Mouse (Mus musculus): ENCODE measurements around the gene Kcnk5. TPM values are rescaled to one million over a fixed set of nuclear protein-coding genes. Genes with fewer than 3 reads are reported as not detected.

The Kcnk5 gene
- polyA plus RNA-seq, 1 experiment from 2014 or later, result 21.9 TPM

GRCm38 (mm10) chr14:20113189-20113961 is 68.2 kb downstream of the Kcnk5 start:
- Histone ChIP-seq H3K36me3 (ENCODE audit: insufficient read depth, low read length) (0 out of 2 replicates have a peak, but pooled peaks cover 2% of the 10 kb centered on the region), H3K4me1 (ENCODE audit: insufficient read depth, low read length) (peaks cover 25% of the 10 kb centered on the region), H3K4me2 (replicated peaks; ENCODE audit: low read depth, low read length) (no peak overlapping the region), H3K27ac (ENCODE audit: low read length) (no peak overlapping the region), H3K27me3 (ENCODE audit: insufficient read depth, low read length) (no peaks in the 10 kb centered on the region), H3K4me3 (ENCODE audit: low read length) (no peak overlapping the region), H3K9me3 (ENCODE audit: low read length) (no peaks in the 10 kb centered on the region), H3K9ac (replicated peaks; ENCODE audit: low read length) (no peak overlapping the region)
- WGBS, result 29% methylated on average over 7 of the region's 7 CpGs
- ATAC-seq (ENCODE audit: low FRiP score, low TSS enrichment), result peak; percentile 44; the same call in 1 of the 2 replicates

GRCm38 (mm10) chr14:20112218-20112617 is 69.4 kb downstream of the Kcnk5 start:
- H3K36me3 ChIP-seq (ENCODE audit: insufficient read depth, low read length), result 0 out of 2 replicates have a peak, but pooled peaks cover 2% of the 10 kb centered on the region
- no peak overlapping the region for H3K27ac ChIP-seq (ENCODE audit: low read length)
- peaks cover 23% of the 10 kb centered on the region for H3K4me1 ChIP-seq (ENCODE audit: insufficient read depth, low read length)
- ATAC-seq (ENCODE audit: low FRiP score, low TSS enrichment), result no peak
- no peak overlapping the region for H3K4me3 ChIP-seq (ENCODE audit: low read length)
- H3K4me2 ChIP-seq (replicated peaks; ENCODE audit: low read depth, low read length), result no peak overlapping the region
- 70% methylated on average over 3 of the region's 3 CpGs for whole genome bisulfite sequencing
- H3K9me3 ChIP-seq (ENCODE audit: low read length), result no peaks in the 10 kb centered on the region
- H3K9ac ChIP-seq (replicated peaks; ENCODE audit: low read length), result no peak overlapping the region
- H3K27me3 ChIP-seq (ENCODE audit: insufficient read depth, low read length), result no peaks in the 10 kb centered on the region

- ATAC-seq (ENCODE audit: low FRiP score, low TSS enrichment), result no peak
- WGBS, result 65% methylated on average over 1 of the region's 1 CpGs
- Histone ChIP-seq H3K4me2 (replicated peaks; ENCODE audit: low read depth, low read length) (no peak overlapping the region), H3K9me3 (ENCODE audit: low read length) (no peaks in the 10 kb centered on the region), H3K36me3 (ENCODE audit: insufficient read depth, low read length) (0 out of 2 replicates have a peak, but pooled peaks cover 2% of the 10 kb centered on the region), H3K4me1 (ENCODE audit: insufficient read depth, low read length) (peaks cover 11% of the 10 kb centered on the region), H3K4me3 (ENCODE audit: low read length) (no peak overlapping the region), H3K9ac (replicated peaks; ENCODE audit: low read length) (no peak overlapping the region), H3K27me3 (ENCODE audit: insufficient read depth, low read length) (no peaks in the 10 kb centered on the region), H3K27ac (ENCODE audit: low read length) (no peak overlapping the region)
These were observed 70.7 kb downstream of the Kcnk5 start for GRCm38 (mm10) chr14:20110945-20111344.

- ATAC-seq (ENCODE audit: low FRiP score, low TSS enrichment), result no peak
- Histone ChIP-seq H3K9me3 (ENCODE audit: low read length) (no peaks in the 10 kb centered on the region), H3K4me2 (replicated peaks; ENCODE audit: low read depth, low read length) (no peak overlapping the region), H3K27ac (ENCODE audit: low read length) (peak overlapping the region; percentile 41), H3K4me3 (ENCODE audit: low read length) (no peak overlapping the region), H3K36me3 (ENCODE audit: insufficient read depth, low read length) (no peaks in the 10 kb centered on the region), H3K27me3 (ENCODE audit: insufficient read depth, low read length) (no peaks in the 10 kb centered on the region), H3K4me1 (ENCODE audit: insufficient read depth, low read length) (no peaks in the 10 kb centered on the region), H3K9ac (replicated peaks; ENCODE audit: low read length) (no peak overlapping the region)
- 65% methylated on average over 6 of the region's 6 CpGs for WGBS
These were observed 75.3 kb downstream of the Kcnk5 start for GRCm38 (mm10) chr14:20106271-20106670.

GRCm38 (mm10) chr14:20103207-20103606 is 78.4 kb downstream of the Kcnk5 start:
- Histone ChIP-seq H3K9ac (replicated peaks; ENCODE audit: low read length) (no peak overlapping the region), H3K4me2 (replicated peaks; ENCODE audit: low read depth, low read length) (no peak overlapping the region), H3K36me3 (ENCODE audit: insufficient read depth, low read length) (no peaks in the 10 kb centered on the region), H3K4me1 (ENCODE audit: insufficient read depth, low read length) (no peaks in the 10 kb centered on the region), H3K4me3 (ENCODE audit: low read length) (no peak overlapping the region), H3K27ac (ENCODE audit: low read length) (no peak overlapping the region), H3K9me3 (ENCODE audit: low read length) (no peaks in the 10 kb centered on the region), H3K27me3 (ENCODE audit: insufficient read depth, low read length) (no peaks in the 10 kb centered on the region)
- 56% methylated on average over 4 of the region's 4 CpGs for WGBS
- ATAC-seq (ENCODE audit: low FRiP score, low TSS enrichment), result no peak

GRCm38 (mm10) chr14:20098061-20098460 is 83.5 kb downstream of the Kcnk5 start:
- H3K9me3 ChIP-seq (ENCODE audit: low read length), result no peaks in the 10 kb centered on the region
- no peak overlapping the region for H3K9ac ChIP-seq (replicated peaks; ENCODE audit: low read length)
- ATAC-seq (ENCODE audit: low FRiP score, low TSS enrichment), result peak; percentile 80
- no peak overlapping the region for H3K4me3 ChIP-seq (ENCODE audit: low read length)
- H3K36me3 ChIP-seq (ENCODE audit: insufficient read depth, low read length), result no peaks in the 10 kb centered on the region
- WGBS, result 35% methylated on average over 5 of the region's 5 CpGs
- H3K27me3 ChIP-seq (ENCODE audit: insufficient read depth, low read length), result no peaks in the 10 kb centered on the region
- no peak overlapping the region for H3K4me2 ChIP-seq (replicated peaks; ENCODE audit: low read depth, low read length)
- no peak overlapping the region for H3K27ac ChIP-seq (ENCODE audit: low read length)
- H3K4me1 ChIP-seq (ENCODE audit: insufficient read depth, low read length), result no peaks in the 10 kb centered on the region

- no peak overlapping the region for H3K27ac ChIP-seq (ENCODE audit: low read length)
- no peaks in the 10 kb centered on the region for H3K4me1 ChIP-seq (ENCODE audit: insufficient read depth, low read length)
- H3K4me2 ChIP-seq (replicated peaks; ENCODE audit: low read depth, low read length), result no peak overlapping the region
- no peaks in the 10 kb centered on the region for H3K36me3 ChIP-seq (ENCODE audit: insufficient read depth, low read length)
- 41% methylated on average over 5 of the region's 5 CpGs for WGBS
- no peak overlapping the region for H3K9ac ChIP-seq (replicated peaks; ENCODE audit: low read length)
- H3K4me3 ChIP-seq (ENCODE audit: low read length), result no peak overlapping the region
- no peaks in the 10 kb centered on the region for H3K27me3 ChIP-seq (ENCODE audit: insufficient read depth, low read length)
- no peaks in the 10 kb centered on the region for H3K9me3 ChIP-seq (ENCODE audit: low read length)
- no peak for ATAC-seq (ENCODE audit: low FRiP score, low TSS enrichment)
These were observed 86.7 kb downstream of the Kcnk5 start for GRCm38 (mm10) chr14:20094942-20095341.

GRCm38 (mm10) chr14:20093493-20093892 is 88.1 kb downstream of the Kcnk5 start:
- Histone ChIP-seq H3K9me3 (ENCODE audit: low read length) (no peaks in the 10 kb centered on the region), H3K4me2 (replicated peaks; ENCODE audit: low read depth, low read length) (no peak overlapping the region), H3K36me3 (ENCODE audit: insufficient read depth, low read length) (no peaks in the 10 kb centered on the region), H3K27ac (ENCODE audit: low read length) (no peak overlapping the region), H3K4me1 (ENCODE audit: insufficient read depth, low read length) (no peaks in the 10 kb centered on the region), H3K27me3 (ENCODE audit: insufficient read depth, low read length) (no peaks in the 10 kb centered on the region), H3K4me3 (ENCODE audit: low read length) (no peak overlapping the region), H3K9ac (replicated peaks; ENCODE audit: low read length) (no peak overlapping the region)
- 18% methylated on average over 7 of the region's 7 CpGs for WGBS
- ATAC-seq (ENCODE audit: low FRiP score, low TSS enrichment), result no peak
